Mouse (Mus musculus): Measurements from ENCODE around the gene Pnmal1.

Pnmal1 gene

DNA sequence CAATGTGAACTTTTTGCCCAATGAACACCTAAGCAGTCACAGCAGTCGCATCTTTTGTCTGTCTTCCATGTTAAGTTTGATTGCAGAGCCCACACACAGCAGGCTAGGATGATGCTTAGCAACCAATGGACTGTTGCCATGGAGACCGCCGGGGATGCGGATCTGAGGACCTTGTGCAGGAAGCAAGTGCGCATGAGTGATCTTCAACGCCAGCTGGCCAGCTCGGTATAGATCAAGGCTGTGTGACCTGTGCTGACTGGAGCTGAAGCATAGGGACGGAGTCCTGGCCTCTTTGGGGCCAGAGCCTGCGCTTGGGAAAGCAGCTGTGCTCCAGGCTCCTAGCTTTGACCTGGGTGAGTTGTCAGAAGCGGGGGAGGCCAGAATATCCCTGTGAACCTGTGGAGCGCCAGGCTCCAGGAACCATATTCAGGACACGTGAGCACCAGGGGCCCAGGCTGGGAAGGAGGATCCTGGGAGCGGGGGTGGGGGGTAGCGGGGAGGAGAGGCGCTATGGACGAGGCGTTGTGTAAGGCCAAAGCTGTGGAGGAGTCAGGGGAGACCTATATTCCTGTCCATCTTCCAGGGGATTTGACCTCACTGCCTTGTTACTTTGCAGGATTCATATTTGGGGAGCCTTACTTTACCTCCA, at the start of gene Pnmal1:
TSS of gene Pnmal1 (plus strand) at position 141 of the 649 bp plus-strand sequence.
- DNase-seq (ENCODE audit: low spot score in 2 of 2), result peak; percentile 83 to 87

DNA sequence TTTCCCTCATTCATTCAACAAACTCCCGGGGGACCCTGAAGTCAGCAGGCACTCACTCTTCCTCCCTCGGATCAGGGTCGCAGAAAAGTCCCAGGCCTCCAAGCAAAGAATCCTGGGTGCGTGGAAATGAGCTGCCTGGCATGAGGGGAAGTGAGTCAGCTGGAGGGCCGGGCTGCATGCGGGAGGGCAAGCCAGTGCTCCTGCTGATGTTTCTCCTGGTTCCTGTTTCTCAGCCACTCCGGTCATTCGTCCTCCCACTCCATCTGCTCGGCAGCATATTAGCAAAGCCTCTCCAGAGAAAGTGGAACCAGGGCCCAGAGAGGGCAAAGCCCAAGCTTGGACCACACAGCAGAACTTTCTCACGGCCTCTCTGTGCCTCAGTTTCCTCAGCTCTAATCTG, 49.6 kb upstream of the Pnmal1 start:
- no peak for DNase-seq (ENCODE audit: low spot score in 2 of 2)

DNA sequence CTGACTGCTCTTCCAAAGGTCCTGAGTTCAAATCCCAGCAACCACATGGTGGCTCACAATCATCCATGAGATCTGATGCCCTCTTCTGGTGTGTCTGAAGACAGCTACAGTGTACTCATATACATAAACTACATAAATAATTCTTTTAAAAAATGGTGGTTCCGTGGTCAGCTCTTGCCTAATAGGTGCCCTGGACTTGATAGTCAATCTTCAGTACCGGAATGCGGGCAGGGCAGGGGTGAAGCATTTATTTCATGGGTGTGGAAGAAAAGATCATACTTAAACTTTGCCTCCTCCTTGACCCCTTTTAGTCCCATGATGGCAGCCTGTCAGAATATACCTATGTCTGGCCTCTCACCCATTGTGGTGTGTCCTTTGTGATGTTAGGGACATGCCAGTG, 47.6 kb upstream of the Pnmal1 start:
- DNase-seq (ENCODE audit: low spot score in 2 of 2), result no peak

DNA sequence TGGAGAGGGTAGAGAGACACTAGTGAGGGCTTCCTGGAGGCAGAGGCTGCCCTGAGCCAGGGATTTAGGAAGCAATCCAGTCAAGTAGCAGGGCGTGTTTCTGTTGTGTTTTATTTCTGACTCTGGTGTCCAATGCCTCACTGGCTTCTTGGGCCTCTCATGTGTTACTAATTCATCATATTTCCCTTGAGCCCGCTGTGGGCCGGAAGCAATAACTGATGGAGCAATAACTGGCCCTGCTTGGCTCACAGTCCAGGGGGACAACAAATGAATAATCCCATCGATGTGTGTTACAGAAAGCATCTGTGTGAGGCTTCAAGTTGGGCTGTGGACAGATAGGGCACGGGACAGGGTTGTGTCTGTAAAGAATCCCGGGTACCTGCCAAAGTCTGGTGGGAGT, 47.1 kb upstream of the Pnmal1 start:
- DNase-seq (ENCODE audit: low spot score in 2 of 2), result no peak

DNA sequence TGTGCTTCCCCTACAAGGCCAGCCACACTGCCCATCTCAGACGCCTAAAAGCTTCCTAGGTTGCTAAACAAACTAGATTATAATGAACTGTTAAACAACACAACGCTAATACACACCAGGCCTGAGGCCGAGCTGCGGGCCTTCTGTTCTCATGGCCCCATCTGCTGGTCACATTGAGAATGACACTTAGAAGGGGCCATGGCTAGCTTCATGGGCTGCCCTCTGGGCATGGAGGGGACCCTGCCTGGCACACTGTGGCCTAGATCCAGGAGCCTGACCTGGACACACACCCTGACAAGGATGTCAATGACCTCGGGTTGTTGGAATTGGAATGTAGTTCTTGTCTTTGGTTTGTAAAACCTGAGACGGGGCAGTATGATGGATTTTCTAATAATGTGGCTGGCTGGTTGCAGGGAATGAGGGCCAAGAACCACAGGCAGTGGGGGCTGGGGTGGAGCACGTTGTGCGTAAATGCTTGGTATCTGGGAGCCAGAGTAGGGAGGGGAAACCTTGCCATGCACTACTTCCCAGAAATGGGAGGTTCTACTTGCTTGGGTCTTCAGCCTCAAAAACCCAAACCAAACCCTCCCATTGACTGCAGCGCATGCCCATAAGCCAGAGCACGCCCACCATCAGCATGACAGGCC, 45.5 kb upstream of the Pnmal1 start:
- peak in 1 of 2 experiments; percentile 56 for DNase-seq (ENCODE audit: low spot score in 2 of 2)

DNA sequence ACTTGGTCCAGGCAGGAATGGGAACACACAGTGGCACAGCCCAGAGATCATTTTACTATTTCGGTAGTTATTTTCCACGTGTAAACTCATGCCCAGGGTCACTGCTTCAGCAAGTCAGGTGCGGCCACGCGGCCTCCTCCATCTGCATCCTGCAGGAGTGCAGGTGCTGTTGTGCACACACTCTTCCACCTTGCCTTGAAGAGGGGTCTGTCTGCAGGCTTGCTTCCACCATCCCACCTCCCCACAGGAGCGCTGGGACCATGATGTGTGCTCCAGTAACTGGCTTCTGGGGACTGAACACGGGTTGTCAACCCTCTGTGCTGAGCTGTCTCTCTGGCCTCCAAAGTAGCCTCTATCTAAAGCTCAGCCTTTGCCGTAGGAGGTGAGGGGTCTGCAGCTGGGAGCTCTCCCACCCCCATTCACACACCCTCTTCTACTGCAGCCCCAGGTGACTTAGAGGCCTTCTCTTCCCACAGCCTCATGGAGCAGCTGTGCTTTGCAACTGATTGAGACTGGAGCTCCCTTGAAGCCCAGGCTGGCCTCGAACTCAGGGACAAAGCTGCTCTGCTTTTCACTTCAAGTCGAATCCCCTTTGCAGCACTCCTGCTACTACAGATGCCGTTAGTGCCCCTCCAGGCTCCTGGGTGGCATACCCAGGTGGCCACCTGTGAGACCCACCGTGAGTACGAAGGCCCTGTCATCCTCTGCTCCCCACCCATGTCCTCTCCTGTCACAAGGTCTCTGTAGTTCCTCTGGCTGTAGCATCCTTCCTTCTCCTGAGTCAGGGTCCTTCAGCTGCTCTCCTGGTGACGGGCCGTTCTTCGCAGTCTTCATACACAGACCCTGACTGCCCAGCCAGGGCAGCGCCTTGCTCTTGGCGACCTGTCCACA, 44.8 kb upstream of the Pnmal1 start:
- no peak for DNase-seq (ENCODE audit: low spot score in 2 of 2)

DNA sequence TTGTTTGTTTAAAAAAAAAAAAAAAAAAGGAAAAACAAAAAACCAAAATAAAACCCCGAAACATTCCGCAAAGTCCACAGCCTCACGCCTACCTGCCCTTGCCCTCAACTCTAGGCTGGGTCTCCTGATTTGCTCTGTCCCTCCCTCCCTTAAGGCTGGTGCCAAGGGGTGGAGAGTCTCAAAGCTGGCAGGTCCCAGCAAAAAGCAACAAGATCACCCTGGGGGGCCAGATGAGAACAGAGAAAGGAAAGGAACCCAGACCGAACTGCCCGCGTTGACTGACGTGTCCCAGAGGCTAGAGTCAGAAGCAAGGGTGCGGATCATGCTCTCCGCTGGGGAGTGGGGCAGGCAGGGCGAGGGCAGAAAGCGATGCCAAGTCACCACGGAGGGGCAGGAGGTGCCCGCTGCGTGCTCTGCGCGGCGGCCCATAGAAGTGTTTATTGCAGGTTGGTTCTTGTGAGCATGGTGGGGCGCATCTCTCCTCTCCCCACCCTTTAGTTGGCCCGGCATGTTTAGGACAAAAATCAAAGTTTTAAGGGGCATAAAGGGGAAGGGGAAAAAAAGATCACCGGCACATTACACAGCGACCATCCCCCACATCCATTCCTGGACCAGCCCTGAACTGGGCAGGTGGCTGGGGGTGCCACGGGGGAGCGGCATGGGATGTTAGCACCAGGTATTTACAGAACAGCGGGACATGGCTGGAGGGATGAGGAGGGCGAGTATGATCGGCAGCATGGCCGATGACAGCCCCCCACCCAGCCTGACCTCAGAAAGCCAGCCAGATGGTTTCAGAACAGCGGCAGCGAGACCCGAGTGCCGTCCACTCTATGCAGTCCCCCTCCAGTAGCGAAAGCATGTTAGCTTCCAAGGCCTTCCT, 43.8 kb upstream of the Pnmal1 start:
- DNase-seq (ENCODE audit: low spot score in 2 of 2), result no peak

DNA sequence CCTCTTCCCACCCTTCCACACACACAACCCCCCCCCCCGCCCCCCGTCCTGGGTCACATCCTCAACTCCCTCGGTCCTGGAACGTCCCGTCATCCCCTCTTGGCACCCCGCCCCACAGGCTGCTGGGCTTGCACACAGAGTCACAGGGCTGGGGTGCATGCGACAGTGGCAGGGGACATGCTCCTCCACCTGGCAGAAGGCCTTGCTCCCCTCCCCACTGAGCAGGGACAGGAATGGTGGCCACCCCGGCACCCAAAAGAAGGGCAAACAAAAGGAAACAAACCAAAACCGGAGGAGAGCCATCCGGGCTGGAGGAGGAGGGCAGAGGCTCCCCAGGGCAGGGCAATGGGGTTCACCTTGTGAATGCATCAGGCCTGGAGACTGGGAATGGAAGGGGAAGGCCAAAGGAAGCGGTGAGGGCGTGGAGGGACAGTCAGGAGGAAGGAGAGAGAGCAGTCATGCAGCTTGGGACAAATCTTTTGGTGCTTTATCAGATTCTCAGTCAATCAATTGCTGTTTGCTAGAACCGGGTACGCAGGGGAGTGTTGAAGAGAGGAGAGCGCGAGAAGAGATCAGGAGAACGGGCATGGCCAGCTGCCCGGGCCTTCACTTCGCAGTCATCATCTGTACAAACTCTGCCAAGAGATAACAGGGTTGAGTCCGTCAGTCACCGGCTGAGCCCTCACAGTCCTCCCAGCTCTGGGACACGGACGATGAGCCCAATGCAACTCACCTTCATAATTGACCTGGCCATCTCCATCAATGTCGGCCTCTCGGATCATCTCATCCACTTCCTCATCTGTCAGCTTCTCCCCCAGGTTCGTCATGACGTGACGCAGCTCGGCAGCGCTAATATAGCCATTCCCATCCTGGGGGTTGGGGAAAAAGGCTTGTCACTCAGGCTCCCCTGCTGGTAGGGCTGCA, 42.9 kb upstream of the Pnmal1 start:
- no peak for DNase-seq (ENCODE audit: low spot score in 2 of 2)

DNA sequence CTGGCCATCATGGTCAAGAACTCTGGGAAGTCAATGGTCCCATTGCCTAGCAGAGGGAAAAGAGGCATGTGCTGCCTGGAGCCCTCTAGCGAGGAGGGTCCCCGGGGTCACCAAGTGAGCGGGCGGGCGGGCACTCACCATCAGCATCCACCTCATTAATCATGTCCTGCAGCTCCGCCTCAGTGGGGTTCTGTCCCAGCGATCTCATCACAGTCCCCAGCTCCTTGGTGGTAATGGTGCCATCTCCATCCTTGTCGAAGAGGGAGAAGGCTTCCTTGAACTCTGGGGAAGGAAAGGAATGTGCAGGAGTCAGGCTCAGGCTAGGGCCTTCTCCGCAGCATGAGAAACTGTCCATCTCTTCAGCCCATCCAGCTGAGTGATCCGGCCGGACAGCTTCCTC, 42.0 kb upstream of the Pnmal1 start:
- DNase-seq (ENCODE audit: low spot score in 2 of 2), result no peak

DNA sequence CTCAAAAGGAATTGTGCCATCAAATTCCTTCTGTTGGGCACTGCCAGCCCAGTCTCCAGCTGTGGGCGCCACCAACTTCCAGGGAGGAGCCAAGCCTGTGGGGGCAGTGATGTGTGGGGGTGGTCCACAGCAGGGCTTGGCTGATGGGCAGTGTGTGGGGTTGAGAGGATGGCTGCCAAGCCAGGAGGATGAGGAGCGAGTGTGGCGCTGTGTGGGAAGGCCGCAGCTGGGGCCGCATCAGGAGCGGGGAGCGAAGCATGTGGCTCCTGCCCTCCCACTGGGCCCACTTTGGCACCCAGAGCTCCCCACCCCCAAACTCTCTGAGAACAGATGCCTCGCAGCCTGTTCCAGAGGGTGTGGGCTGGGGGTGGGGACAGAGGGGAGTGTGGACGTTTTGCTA, 41.5 kb upstream of the Pnmal1 start:
- DNase-seq (ENCODE audit: low spot score in 2 of 2), result peak in 1 of 2 experiments; percentile 41

DNA sequence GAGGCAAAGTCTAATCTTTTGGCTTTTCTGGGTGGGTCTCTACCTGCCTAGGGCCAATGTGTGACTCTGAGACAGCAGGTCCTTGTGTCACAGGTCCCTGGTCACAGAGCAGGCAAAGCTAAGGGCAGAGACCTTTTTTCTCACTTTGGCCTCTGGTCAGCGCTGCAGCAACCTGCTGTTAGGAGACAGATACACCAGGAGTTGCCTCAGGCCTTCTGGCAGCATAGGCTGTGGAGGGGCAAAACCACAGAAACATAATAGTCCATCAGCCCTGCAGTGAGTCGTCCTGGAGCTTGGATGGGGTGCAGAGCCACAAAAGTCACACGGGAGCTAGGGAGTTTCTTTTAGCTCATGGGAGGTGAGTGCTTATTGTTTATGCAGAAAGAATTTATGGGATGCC, 40.8 kb upstream of the Pnmal1 start:
- DNase-seq (ENCODE audit: low spot score in 2 of 2), result no peak

DNA sequence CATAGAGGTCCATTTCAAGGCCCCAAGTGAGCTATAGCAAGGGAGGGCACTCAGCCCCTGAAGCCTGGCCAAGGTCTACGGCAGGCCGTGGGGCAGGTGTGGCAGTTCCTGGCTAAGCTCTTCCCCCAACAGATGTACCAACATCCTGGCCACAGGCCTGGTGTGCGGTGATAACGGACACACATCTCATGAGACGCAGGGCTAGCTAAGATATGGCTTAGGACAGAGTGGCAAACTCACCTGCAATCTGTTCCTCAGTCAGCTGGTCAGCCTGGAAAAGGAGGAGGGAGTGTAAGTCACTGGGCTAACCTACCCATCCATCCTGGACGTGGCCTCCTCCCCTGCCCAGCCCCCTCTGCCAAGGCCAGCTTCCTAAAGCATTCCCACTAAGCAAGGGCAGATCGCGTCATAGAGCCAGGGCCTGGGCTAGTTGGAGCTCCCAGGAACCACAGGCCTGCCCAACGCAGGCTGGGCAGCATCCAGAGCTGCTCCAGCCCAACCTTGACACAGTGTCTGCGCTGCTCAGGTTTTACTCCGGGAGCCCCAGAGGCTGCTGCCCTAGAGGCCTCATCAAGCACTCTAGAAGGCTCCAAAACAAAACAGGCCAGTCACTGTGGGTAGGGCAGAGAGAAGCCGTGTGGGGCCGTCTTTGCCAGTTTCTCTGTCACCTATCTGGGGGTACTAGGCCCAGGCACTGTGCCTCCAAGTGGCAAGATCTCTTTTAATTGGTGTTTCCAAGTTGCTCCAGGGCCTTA, 39.9 kb upstream of the Pnmal1 start:
- DNase-seq (ENCODE audit: low spot score in 2 of 2), result no peak

DNA sequence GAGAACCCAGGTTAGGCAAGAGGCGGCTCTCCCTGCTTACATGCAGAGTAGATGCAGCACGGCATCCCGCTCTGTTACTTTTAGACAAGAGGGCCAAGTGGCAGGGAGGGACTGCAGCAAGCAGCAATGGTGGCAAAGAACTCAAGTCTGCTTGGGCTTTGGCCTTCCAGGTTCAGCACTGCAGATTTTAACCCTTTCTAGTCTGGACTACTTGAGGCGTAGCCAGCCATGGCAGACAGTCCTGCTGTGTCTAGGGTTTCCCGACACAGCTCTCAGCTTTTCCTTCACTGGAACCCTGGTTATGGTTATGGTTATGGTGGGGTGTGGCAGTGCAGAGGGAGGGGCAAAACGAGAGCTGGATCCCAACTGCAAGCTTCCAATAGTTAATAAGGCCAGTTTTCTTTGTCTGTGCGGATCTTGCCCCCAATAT, 39.3 kb upstream of the Pnmal1 start:
- no peak for DNase-seq (ENCODE audit: low spot score in 2 of 2)

DNA sequence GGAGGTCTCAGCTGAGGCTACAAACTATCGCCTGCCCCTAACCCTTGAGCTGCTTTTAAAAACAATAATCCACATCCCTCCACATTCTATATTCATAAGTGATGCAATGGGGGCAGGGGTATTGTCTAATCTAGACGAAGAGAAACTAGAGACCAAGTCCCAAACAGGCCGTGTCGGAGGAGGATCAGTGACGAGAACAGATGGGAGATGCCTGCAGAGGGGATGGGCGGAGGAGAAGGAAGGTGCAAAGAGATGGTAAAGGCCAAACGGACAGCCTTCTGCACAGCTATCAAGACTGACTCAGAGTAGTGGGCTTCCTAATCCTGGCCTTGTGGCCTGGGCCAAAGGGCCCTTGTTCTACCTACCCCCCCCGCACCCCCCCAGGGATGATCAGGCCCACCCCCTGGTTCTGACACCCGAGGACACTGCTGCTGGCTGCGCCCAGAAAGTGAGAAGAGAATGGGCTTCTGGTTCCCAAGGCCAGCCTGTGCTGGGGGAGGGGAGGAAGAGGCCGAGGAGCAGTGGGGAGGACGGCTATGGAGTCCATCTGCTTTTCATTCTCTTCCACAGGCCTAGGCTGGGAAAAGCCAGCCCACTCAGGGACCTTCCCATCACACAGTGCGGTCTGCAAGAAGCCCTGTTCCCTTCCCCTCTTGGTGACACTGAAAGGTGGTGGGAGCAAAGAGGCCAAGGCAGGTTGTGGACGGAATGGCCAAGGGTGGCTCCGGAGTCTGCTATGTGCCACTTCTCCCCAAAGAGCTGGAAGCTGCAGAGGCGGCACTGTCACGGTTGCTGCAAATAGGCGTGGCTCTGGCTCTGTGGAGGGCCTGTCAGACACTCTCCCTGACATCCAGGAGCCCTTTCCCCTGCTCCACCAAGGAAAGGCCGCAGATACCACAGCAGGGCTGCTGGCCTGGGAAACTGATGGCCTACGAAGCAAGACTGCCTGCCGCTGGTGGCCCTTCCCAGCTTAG, 38.4 kb upstream of the Pnmal1 start:
- peak in 1 of 2 experiments; percentile 41 for DNase-seq (ENCODE audit: low spot score in 2 of 2)

DNA sequence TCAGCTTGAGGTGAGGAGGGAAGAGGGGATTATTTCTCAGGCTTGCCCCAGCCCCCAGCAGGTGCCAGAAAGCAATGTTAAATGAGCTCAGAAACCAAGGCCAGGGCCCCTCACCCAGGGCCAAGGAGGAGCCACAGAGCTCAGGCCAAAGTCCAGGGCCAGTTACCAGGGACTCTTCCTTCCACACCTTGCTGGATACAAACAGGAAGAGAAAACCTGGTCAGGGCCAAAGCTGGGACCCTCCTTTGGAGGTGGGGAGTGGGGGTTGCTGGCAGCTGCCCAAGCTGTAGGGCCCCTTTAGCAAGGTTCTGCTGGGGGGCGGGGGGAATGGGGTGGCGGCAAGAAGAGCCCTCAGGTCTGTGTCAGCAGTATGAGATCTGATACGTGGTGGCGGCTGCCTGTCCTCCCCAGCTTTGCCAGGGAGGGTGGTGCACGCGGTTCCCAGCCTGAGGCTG, 37.6 kb upstream of the Pnmal1 start:
- DNase-seq (ENCODE audit: low spot score in 2 of 2), result no peak

DNA sequence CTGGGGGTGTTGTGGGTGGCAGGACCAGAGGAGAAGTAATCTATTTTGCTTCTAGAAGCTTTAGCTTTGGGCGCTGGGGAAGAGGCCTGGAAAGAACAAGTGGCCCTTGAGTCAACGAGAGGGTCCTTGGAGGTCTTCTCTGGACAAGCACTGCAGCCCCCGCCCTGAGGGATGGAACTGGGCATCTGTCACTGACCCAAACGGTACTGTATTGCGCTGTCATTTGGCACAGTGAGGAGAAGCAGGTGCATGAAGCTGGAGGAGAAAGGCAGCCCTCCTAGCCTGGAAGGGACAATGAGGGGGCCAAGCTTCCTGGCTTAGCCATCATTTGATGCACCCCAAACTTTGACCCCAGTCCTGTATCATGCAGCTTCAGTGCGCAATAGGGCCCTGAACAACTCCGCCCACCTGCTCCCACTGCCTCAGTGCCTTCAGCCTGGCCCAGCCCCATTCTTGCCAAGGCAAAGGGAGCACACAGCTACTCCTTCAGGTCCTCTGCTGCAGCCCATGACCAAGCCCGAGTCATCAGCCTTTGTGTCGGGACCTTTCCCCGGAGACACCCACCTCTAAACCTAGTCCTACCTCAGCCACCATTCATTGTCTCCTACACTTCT, 37.0 kb upstream of the Pnmal1 start:
- DNase-seq (ENCODE audit: low spot score in 2 of 2), result peak in 1 of 2 experiments; percentile 30

DNA sequence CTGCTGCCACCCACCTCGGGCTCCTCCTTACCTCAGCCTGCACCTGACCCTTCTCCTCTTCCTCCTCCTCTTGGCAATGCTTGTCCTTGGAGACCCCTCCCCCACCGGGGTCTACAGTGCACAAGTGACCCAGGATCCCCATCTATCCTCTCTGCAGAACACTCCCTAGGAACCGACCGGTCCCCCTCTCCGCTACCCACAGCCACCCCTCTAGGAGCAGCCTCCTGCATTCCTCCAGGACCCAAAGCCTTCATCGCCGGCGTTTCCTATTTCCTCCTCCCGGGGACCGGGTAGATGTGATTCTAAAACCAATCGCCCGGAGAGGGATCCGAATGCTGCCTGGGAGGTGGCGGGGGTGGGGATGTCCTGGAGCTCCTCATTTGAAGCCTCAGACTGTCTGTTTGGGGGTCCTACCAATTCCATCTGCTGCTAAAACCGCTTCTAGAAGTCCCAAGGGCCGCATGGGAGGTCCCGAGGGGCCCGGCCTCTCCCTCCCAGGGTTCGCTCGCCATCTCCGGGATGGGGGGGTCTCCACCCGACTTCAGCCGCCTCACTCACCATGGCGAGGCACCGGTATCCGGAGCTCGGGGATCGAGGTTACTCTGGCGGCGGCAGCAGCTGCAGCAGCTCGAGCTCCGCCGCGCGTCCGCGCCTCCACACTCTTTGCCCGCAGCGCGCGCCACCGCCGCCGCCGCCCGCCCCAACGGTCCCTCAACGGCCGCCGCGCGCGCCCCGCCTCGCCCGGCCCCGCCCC, 36.0 kb upstream of the Pnmal1 start:
- DNase-seq (ENCODE audit: low spot score in 2 of 2), result peak in 1 of 2 experiments; percentile 24

All from frontal cortex, postnatal 25 days (tissue).